Mouse (Mus musculus): ENCODE results near the gene Mrc2.

Mrc2 gene

DNA sequence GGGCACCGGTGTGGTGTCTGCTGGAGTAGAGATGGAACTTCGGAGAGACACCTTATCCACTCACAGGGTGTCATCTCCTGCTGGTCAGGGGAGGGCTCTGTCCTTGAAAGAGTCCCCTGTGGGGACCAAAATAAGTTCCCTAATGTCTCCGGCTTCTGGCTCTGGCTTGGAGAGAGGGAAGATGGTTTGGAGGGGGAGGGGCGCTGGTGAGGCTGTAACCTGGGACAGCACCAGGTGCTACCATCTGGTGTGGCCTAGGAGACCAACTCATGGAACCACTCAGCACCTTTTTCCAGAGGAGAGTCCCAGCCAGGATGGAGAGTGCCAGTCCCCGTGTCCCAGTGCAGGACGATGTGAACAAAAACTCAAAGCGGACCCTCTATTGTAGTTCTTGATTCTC lies 58.2 kb downstream of the Mrc2 start:
- DNase-seq (ENCODE audit: low read depth, low spot score) = no peak

DNA sequence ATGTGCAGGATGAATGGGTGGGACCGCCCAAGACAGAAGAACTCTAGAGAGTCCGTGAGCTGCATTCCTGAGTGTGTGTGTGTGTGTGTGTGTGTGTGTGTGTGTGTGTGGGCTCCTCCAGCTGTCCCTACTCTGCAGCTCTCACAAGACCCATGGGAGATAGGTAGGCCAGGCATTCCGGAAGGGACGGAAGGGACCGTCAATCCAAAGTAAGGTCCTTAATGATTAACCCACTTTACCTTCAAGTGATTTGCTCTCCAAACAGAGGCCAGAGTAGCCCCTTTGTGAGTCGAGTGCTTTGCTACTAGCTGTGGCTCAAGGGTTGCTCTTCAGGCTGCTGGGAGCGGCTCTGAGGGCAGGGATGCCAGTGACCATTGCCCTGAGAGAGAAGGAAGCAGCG lies 59.7 kb downstream of the Mrc2 start:
- DNase-seq (ENCODE audit: low read depth, low spot score) = no peak

DNA sequence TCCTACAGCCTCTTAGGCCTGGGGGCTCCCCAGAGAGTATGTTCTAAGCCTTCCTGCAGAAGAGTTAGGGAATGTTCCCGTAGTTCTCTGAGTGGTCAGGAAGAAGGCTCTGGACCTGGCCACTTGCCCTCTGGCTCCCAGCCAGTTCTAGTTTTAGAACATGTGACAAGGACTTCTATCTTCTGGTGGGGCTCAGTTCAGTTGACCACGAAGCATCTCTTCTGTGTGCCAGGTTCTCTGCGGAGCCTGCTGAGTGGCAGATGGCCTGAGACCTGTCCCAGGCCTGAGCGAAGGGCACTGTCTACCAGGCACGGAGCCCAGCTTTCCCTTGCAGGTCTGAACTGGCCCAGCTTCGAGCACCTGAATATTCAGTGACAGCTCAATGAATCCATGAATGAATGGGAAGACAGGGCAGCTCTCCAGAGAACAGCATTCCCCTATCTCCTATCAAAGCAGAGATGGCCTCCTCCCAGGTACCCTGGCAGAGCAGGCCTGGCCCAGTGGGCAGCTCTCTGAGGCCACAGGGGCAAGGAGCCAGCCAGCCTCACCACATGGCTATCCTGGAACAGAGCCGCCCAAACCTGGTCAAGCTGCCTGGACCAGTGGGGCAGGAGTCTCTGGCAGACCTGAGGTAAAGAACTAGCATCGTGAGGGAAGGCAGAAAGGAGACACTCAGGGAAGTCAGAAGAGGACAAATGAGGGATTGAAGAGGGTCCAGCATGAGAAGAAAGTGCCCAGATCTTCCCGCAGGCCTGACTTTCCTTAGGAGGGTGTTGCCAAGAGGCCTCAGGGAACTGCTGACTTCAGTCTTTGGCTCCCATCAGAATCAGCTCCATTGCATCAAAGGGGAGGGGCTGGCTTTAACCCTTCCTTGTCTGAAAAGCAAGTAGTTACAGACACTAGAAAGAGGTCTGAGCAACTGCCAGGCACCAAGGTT lies 60.8 kb downstream of the Mrc2 start:
- DNase-seq (ENCODE audit: low read depth, low spot score) = no peak

DNA sequence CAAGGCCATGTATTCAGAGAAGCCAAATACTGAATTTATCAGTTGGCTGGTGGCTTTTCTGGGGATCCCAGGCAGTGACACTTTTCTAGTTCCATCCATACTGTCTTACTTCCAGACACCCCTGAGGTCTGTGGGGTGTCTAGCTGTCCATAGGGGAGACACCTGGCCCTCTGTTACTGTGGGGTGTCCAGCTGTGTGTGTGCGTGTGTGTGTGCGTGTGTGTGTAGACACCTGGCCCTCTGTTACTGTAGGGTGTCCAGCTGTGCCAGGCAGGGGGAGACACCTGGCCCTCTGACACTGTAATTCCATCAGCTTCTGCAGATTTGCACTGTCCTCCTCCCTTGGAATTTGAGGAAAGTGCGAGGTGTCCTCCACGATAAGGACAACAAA lies 61.4 kb downstream of the Mrc2 start:
- DNase-seq (ENCODE audit: low read depth, low spot score) = no peak

DNA sequence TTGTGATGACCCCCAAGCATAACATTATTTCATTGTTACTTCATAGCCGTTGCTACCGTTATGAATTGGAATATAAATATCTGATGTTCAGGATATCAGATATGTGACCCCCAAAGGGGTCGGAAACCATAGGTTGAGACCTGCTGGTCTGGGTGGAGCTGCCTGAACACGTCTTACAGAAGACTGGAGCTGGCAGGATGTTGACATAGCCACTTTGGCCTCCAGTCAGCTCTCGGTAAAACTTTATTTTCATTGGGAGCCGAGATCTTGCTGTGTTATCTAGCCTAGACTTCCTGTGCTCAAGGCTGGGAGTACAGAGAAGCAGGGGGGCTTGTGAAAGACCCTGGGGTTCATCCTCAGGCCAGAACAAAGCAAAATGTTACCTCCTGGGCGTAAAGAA lies 63.9 kb downstream of the Mrc2 start:
- DNase-seq (ENCODE audit: low read depth, low spot score) = no peak

DNA sequence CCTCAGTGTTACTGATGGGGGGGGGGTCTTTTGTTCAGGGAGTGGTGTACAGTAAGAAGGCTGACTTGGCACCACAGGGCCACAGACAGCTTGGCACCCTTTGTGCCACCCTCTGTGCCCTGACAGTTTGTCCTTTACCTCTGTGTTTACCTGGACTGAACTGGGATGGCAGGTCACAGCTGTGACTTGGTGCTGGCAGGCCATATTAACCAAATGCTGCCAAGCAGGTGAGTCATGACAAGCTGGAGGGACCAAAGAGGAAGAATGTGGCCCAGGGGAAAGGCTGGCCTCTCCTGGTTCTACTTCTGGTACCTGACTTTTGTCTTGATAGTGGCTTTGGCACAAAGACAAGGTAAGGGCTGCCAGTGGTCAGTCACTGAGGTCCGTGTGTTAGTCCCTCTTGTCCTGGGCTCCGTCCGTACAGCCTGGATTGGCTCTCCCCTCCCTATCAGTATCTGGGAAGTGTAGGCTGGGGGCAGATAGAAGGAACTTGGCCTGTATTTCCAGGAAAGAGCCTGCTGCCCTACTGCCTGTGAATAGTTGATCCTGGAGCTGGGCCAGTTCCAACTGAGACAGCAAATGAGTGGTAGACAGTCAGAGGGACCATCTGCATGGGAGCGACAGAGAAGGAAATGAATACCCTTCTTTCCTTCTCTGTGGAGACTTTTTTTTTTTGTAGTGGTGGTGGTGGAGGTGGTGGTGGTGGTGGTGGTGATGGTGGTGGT lies 69.8 kb downstream of the Mrc2 start:
- no peak for DNase-seq (ENCODE audit: low read depth, low spot score)

DNA sequence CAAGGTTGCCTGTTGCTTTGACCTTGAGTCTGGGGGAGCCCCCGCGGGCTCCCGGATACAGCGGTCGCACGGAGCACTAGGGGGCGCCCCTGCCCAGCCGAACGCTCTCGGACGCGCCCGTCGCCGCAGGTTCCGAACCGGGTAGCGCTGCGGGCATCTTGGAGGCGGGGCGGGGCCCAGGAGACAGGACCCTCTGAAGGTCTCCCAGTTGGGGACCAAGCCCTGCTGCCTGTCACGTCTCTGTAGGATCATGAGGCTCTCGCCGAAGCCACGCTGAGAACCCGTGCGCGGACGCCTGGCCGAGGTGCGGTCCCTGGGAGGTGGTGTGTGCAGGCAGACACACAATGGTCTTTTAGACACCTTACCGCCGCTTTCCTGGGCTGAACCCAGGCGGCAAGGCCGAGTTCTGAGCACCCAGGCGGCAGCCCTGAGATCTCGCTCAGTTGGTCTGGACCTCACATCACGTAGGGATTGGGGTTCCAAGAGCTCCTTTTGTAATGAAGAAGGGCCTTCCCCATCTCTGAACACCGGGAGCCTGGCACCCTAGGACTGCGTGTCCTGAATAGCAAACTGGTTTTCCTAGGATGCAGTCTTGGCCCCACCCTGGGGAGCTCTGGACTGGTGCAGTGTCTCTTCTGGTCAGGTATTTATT lies 70.6 kb downstream of the Mrc2 start:
- peak; percentile 84 for DNase-seq (ENCODE audit: low read depth, low spot score)

DNA sequence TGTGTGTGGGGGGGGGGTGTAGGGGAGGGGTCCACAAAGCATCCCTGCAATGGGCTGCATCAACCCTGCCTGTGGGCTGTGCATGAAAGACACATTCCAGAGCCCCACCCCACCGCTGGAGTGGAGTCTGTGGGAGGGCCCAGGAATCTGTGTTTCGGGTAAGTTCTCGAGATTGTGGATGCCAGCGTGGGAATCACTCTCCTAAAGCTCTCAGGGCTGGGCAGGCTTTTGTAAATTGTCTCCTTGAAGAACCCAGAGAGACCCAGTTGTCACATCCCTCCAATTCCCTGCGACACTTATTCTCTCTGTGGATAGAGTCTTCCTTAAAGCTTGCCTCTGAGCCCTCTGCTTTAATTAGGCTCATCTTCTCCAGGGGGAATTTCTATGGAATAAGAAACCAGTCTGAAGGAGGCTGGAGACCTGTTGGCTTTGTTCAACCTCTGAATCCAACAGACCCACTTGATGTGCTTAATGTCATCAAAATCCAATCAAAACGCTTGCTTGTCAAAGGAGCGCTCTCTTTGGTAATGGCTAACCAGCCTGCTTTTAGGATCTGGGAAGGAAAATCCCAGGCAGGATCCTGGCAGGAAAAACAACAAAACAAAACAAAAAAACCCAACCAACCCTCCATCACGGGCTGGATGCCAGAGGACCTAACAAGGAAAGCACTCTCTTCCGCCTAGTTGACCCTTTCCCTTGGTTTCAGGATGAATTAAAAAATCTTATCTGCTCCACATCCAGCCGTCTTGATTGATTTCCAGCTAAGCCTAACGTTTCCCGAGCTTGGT lies 71.3 kb downstream of the Mrc2 start:
- no peak for DNase-seq (ENCODE audit: low read depth, low spot score)

DNA sequence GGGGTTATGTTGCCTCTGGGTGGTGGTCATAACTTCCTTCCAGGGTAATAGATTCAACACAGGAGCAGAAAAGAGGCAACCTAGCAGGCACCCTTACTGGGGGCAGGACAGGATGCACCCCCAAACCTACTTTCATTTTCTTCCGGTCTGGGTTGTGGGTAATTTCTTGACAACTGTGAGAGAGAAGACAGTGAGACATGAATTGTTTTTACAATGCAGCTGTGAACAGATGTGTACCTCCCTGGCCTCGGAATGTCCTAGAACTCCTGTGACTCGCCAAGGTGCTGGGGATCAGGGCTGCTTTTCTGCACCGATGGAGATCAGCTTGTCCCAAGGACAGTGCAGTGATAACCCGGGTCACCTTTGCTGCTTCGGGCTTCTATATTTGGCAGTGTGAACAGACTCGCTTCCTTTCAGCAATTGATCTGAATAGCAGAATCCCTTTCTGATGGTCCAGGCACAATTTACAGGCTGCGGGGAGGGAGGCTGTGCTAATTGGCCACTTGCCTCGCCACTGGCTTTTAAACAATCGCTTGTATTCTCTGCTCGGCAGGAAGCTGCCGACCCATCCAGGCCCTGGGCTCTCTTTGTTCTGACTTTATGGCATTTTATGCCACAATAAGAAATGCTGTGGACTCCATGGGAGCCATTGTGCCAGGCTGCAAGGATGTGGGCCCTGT lies 72.1 kb downstream of the Mrc2 start:
- peak; percentile 14 for DNase-seq (ENCODE audit: low read depth, low spot score)

DNA sequence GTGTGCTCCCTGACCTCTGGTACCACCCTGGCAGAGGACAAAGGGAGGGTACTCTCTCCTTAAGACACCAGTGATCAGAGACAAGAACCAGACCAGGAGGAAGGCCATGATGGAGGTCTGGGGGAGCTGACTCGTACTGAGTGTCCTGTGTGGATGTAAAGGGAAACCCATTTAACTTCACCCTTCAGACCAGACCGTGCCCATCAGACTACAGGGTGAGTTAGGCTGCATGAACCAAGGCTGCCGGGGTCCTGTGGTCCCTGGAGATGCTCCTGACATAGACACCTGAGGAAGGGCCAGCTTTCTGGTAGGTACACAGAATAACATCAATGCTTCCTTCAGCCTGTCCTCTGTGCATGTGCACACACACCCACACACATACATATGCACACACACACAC lies 73.2 kb downstream of the Mrc2 start:
- no peak for DNase-seq (ENCODE audit: low read depth, low spot score)

DNA sequence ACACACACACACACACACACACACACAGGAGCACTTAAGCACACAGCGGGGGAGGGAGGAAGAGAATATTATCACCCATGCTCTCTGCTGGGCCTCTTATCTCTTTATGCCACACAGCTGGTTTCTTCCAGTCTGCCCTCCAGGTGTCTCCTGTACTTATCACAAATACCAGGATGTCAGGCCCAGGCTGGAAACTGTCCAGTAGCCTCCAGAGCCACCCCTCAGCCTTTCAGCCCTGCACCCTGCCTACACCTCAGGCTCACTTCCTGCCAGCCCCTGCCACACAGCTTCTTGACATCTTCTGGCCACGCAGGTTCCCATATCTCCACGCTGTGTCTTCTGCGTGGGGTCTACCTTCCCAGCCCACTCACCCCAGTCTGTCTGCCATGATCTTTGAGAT lies 73.6 kb downstream of the Mrc2 start:
- no peak for DNase-seq (ENCODE audit: low read depth, low spot score)

DNA sequence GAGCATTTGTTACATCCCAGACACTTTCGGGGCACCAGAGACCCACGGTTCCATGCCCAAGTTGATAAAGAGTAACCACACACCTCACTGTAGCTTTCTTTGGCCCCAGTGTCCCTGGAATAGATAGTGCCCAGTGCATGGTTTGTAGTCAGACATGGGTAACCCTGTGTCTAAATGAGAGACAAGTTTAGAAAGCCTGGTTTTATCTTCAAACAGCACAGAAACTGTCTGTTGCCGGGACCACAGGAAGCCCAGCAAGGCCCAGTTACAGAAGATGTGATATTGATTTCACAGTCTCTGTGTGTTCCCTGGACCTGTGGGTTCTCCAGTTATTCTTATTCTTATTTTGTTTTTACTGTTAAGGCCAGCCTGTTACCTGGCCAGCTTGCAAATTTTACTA lies 74.7 kb downstream of the Mrc2 start:
- DNase-seq (ENCODE audit: low read depth, low spot score) = no peak

DNA sequence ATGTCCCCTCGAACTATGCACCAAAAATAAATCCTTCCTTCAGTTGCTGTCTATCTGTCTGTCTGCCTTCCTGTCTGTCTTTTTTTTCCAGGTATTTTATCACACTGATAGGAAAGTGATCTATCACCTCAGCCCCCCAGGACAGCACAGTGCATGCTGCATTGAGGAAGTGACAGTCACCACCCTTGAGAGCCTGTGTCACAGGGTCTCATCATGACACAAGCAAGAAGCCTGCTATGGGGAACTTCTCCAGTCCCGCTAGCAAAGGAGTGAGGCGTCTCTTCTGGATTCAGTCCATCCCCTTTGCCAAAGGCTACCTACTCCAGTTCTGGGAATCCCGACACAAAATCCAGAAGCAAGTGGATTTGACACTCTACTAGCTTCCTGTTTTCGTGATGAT lies 76.4 kb downstream of the Mrc2 start:
- DNase-seq (ENCODE audit: low read depth, low spot score) = no peak

DNA sequence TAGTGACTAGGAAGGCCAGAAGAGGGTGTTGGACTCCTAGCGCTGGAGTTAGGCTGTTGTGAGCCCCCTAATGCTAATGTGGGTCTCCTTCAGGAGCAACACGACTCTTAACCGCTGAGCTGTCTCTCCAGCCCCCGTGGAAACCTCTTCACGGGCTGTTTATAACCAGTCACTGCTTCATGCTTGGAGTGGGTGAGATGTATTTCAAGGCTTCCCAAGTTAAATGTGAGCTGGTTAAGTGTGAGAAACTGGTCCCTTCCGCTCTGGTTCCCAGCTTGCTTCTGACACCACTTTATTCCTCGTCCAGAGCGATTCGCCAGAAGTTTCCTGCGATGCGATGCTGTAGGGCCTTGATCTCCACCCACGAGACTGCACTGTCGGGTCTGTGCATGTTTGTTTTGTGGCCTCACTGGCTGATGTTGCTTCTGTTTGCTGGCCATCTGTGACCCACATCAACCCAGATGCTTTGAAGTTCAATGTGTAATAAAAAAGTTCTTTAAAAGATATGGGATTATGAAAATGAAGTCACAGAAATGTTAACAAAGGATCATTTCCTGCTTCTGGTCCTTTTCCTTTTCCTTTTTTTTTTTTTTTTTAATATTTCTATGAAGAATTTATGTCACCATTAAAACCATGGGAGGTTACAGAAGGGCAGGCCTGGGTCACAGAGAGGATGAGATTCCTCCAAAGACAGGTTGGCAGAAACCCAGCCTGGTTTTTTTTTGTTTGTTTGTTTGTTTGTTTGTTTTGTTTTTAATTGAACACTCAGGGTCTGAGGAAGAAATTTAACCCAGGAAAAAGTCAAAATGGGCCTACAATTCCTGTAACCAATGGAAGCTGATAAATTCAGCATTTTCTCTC lies 77.3 kb downstream of the Mrc2 start:
- DNase-seq (ENCODE audit: low read depth, low spot score) = no peak

DNA sequence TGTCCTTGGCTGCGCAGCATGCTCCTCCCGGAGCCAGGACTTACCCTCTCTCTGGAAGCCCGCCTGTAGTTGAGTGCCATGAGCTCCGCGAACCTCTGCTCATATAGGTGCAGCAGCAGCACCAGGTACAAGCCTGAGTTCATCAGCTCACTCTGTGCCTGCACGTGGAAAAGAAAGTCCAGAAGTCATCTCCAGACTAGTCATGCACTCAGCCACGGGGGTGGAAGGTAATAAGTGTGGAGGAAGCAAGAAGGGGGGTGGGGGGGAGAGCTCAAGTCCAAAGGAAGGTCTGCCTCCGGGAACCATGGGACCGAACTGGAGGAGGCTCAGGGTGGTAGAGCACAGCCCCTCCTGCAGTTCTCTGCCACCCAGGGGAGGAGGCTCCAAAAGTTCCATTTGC lies 79.4 kb downstream of the Mrc2 start:
- no peak for DNase-seq (ENCODE audit: low read depth, low spot score)

DNA sequence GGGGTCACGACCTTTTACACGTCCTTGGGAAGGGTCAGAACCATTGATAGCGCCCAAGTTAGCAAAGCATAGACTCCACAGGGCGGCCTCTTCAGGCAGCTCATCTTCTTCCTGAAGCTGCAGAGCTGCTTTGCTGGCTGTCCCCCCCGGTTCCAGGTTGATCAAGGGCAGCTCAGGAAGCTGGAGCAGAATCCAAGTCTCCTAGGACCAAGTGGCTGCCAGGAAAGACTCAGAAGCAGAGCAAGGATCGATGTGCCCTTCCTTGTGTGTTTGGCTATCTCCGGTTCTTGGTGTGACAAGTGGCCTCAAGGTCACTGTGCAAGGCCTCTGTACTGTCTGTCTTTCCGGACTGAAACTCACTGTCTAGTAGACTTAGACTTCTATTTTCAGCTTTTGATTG lies 81.4 kb downstream of the Mrc2 start:
- DNase-seq (ENCODE audit: low read depth, low spot score) = no peak

DNA sequence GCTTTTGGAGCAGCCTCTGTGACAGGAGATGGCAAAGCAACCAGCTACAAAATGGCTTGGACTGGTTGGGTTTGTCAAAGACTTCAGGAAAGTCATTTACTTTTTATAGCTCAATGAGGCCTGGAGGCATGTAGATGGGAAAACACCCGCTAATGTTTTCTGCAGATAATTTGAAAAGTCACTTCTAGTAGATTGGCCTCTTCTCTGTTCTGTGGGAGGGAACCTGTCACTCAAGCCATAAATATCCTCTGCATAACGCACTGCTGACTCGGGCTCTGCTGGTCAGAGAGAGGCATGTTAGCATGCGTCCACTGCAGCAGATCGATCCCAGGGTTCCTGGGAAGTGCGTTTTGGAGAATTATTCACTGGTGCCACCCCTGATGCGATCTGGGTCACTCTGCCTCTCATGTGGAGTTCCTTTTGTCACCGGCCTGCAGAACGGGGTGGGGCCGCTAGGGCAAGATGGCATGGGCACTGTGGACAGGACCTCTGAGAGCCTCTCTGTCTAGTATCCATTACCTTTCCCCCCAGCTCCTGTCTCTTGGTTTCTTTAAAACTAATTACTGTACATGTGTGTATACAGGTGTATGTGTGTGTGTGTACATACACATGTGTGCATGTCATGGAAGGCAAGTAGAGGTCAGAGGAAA lies 82.2 kb downstream of the Mrc2 start:
- no peak for DNase-seq (ENCODE audit: low read depth, low spot score)

DNA sequence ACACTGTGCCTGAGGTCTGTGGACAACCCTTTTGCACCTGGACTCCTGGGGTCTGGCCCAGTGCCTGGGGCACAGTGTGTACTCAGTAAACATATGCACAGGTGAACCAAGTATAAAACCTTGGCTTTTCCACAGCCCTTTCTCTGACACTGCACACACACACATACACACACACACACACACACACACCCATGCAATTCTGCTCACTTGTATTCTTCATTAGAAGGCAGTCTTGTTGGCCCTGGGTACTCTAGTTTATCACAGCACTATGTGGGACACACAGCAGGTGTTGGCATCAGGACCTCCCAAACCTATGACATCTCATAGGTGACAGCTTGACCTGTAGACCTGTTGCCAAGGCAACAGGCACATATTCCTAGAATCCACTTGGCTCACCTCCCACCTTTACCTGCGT lies 83.4 kb downstream of the Mrc2 start:
- no peak for DNase-seq (ENCODE audit: low read depth, low spot score)

DNA sequence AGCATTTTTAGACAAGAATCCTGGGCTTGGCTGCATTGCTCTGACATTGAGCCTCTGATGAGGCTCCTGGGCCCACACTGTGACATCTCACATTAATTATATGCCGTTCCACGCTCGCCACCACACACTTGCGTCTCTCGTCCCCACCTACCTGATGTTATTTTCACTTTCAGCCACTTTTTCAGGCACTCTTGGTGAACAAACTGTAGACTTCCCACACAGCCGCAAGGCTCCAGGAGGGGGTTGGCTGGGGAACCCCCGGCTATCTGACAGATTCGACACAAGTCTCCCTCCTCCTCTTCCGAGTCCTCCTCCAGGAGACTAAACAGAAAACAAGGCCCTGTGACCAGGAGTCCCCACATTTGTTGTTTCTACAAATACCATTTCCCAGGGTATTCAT lies 92.8 kb downstream of the Mrc2 start:
- DNase-seq (ENCODE audit: low read depth, low spot score) = no peak

DNA sequence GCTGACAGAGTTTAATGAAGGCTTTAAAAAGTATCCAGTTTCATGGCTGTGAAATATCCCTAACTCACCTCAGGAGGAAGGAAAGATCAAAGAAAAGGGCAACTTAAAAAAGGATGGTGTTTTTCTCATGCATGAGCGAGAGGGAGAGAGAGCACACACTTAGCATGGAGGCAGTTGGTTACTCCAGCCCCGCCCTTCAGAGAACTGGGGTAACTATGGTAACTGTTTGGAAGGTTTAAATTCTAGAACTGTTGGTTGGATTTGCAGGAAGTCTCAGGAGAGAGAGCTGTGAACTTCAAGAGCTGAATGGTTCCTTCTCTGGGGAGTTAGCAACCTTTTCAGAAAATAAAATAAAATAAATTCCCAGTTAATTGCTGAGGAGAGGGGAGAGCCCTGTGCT lies 96.2 kb downstream of the Mrc2 start:
- no peak for DNase-seq (ENCODE audit: low read depth, low spot score)

All from CD4-positive, CD25-positive, alpha-beta regulatory T cell, adult 2 months (primary cell).